Mouse (Mus musculus) gastrocnemius, postnatal 4 days (tissue): Measurements from ENCODE around the gene Foxp1. TPM values are rescaled to one million over a fixed set of nuclear protein-coding genes. Genes with fewer than 3 reads are reported as not detected.

ENCODE experiments used
- DNase-seq, 2 experiments: peaks; one replicate each; pipeline ENCODE4 v3.0.0; 2021 to 2022; ENCODE audit warnings: low spot score in 2 of 2, mixed read lengths in 2 of 2
- microRNA-seq: library from miRNA; unstranded; fragments of <30 nt; microRNA quantifications from one replicate; pipeline ENCODE4 v1.2.0, GENCODE M21; 2021
- total RNA-seq, 2 experiments: library from RNA; stranded (reverse); gene quantifications; 2 replicates each; pipeline ENCODE4 v1.2.3; 2021

The Foxp1 gene
- total RNA-seq, 2 experiments from 2014 or later: 47.2 to 50.8 TPM

GRCm38 (mm10) chr6:98933135-98933724, 589.3 kb downstream of the Foxp1 start:
- no peak for DNase-seq

- DNase-seq: no peak
These were observed 590.5 kb downstream of the Foxp1 start for GRCm38 (mm10) chr6:98931881-98932540.

- no peak for DNase-seq
These were observed 591.7 kb downstream of the Foxp1 start for GRCm38 (mm10) chr6:98930652-98931300.

- no peak for DNase-seq
These were observed 594.2 kb downstream of the Foxp1 start for GRCm38 (mm10) chr6:98928365-98928764.

- no peak for DNase-seq
These were observed 621.3 kb downstream of the Foxp1 start for GRCm38 (mm10) chr6:98901259-98901658.

GRCm38 (mm10) chr6:98878208-98878607, 644.3 kb downstream of the Foxp1 start:
- DNase-seq: no peak

GRCm38 (mm10) chr6:98876401-98876800, 646.1 kb downstream of the Foxp1 start:
- DNase-seq: no peak

Small RNA genes within 50 kb of the gene (microRNA-seq; reads per million reads assigned to microRNA genes)
- not detected for gene Gm22328
- gene Gm49348: not detected

Other genes with a start within 250 kb of the Foxp1 start
- gene Eif4e3, start 144.1 kb upstream of the Foxp1 start, total RNA-seq: 10 to 100 TPM; 11.3 to 12.1 TPM
- gene Gm20696, start 144.1 kb upstream of the Foxp1 start, total RNA-seq: 1 to 10 TPM; 4.1 to 5.4 TPM
- 1 to 10 TPM; 4.7 to 5.8 TPM for gene Gpr27, start 170.0 kb upstream of the Foxp1 start, total RNA-seq
- under 1 TPM in 1 of 2 experiments, not detected in 1; 0.20 TPM for gene Prok2, start 203.7 kb upstream of the Foxp1 start, total RNA-seq